Mouse (Mus musculus) neutrophil, adult 5-6 weeks (primary cell): ENCODE measurements around the gene Fyb. TPM values are rescaled to one million over a fixed set of nuclear protein-coding genes. Genes with fewer than 3 reads are reported as not detected.

ENCODE experiments used
- ATAC-seq: fragments of 151-379, 151-347 bp; 2 replicates; pipeline ENCODE4 v1.8.0; 2017; ENCODE audit warnings: mild to moderate bottlenecking, moderate TSS enrichment; ENCODE audit not compliant: insufficient number of reproducible peaks, poor library complexity, low FRiP score, severe bottlenecking; ENCODE audit errors: extremely low read depth
- total RNA-seq: library from RNA; stranded (forward); fragments of 200-1000 nt; gene quantifications from 2 replicates; pipeline ENCODE4 v1.2.3, GENCODE M21; 2017

The Fyb gene
- total RNA-seq, 1 experiment from 2014 or later: 407 TPM

DNA sequence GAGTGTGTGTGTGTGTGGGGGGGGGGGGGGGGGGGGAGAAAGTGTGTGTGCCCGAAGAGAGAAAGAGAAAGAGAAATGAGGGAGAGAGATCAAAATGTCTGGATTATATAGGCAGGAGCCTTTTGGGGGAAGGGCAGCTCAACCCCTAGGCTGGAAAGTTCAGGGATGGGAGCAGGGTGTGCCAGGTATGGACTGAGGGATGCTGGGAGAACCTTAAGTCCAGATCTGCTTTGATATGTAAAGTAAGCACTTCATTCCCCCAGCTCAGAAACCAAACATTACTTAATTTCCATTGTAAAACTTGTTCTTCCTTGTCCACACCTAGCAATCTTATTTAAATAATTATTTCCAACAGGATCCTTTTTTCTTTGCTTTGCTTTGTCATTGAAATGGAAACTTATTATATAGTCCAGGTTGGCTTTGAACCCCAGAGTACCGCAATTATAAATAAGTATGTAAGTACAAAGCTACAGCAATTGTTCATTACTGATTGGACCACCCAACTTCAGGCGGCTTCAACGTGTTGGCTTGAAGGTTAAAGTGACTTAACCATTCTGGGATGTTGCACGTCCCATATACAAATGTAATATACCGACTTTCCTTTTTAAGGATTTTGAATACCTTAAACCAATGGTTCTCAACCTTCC lies 105.9 kb downstream of the Fyb start:
- ATAC-seq: no peak

- no peak for ATAC-seq
Observed at GRCm38 (mm10) chr15:6629174-6629573, 106.5 kb downstream of the Fyb start.

GRCm38 (mm10) chr15:6635405-6635804 lies 112.8 kb downstream of the Fyb start:
- ATAC-seq: no peak

GRCm38 (mm10) chr15:6642223-6642622 lies 119.6 kb downstream of the Fyb start:
- ATAC-seq: no peak

DNA sequence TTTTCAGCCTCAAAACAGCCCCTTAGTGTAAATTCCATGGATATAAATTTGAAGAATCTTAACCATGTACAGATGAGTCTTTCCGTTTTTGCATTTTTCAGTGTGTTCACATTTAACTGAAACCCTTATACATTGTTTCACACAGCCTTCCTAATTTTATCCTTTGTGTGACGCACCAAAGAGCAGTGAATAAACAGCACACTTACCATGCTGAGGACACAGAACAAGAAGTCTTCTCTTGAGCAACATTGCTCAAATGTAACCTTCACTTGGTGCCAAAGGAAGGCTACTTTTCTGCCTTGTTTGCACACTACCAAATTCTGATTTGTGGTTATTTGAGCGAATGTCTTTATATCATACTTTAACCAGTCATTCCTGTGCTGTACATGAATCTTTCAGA lies 122.8 kb downstream of the Fyb start:
- no peak for ATAC-seq

- ATAC-seq: no peak
Observed at GRCm38 (mm10) chr15:6647066-6647465, 124.4 kb downstream of the Fyb start.

DNA sequence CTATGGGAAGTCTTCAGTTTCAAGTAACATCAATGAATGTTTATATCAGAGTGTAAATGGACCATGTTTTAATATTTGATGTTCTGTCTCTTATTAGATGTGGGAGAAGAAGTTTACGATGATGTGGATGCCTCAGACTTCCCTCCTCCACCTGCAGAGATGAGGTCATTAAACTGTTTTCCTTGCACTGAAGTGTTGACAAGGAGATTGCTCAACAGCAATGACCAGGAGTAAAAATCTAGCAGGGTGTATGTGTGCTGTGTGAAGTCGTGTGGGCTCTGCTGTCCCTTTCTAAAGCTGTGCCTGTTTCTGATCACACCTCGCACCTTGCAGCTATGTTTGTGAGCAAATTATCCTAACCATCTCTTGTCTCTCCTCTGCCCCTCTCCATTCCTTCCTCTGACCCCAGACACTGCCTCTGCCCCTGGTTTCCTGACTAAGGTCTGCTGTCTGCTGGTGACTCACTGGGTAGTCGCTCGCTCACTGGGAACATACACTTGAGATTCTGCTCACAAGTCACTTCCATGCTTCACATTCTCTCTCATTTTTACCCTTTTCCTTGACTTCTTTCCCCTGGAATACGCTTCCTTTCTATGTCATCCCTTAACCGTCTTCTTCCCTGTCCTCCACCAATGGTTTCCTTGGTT lies 126.2 kb downstream of the Fyb start:
- ATAC-seq: no peak

DNA sequence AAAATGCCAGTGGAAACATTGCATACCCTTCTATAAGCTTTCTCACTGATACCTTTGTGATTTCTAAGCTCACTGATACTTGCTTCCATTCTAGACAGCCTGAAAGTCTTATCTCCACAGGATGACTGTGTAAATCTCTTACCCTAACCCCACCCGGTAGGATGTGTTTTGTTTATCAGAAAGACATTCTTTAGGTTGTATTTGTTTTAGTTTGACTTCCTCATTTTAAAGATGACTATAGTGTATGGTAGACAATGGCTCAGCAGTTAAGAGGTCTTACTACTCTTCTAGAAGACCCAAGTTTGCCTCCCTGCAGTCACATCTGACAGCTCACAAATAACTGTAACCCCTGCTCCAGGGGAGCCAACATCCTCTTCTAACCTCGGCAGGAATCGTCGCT lies 130.4 kb downstream of the Fyb start:
- ATAC-seq: no peak

GRCm38 (mm10) chr15:6658081-6658480 lies 135.4 kb downstream of the Fyb start:
- no peak for ATAC-seq

DNA sequence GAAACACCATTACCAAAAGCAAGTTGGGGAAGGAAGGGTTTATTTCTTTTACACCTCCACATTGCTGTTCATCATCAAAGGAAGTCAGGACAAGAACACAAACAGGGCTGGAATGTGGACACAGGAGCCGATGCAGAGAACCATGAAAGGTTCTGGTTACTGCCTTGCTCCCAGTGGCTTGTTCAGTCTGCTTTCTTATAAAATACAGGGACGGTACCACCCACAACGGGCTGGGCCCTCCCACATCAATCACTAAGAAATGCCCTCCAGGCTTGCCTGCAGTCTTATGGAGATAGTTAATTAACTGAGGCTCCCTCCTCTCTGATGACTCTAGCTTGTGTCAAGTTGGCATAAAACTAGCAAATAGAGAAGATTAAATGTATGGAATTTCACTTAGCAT lies 139.3 kb downstream of the Fyb start:
- ATAC-seq: no peak

DNA sequence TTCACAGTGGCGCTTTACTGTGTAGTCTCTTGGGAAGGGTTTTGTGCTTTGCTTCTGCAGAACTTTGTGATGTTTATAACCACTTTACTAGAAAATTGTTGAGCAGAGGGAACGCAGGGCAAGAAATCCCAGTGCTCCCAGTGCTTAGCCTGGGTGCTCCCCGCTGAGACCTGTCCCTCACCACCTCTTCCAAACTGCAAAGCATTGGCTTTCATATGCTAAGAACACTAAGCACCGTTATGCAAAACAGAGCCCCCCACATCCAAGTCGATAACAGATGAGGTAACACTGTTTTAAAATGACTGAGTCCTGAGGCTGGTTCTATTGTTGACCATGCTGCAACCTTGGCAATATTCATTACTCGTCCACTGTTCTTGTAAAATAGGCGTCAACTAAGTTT lies 141.3 kb downstream of the Fyb start:
- no peak for ATAC-seq

- no peak for ATAC-seq
Observed at GRCm38 (mm10) chr15:6666072-6666471, 143.4 kb downstream of the Fyb start.

- ATAC-seq: no peak
Observed at GRCm38 (mm10) chr15:6668793-6669437, 146.3 kb downstream of the Fyb start.

- ATAC-seq: no peak
Observed at GRCm38 (mm10) chr15:6678479-6678878, 155.8 kb downstream of the Fyb start.

DNA sequence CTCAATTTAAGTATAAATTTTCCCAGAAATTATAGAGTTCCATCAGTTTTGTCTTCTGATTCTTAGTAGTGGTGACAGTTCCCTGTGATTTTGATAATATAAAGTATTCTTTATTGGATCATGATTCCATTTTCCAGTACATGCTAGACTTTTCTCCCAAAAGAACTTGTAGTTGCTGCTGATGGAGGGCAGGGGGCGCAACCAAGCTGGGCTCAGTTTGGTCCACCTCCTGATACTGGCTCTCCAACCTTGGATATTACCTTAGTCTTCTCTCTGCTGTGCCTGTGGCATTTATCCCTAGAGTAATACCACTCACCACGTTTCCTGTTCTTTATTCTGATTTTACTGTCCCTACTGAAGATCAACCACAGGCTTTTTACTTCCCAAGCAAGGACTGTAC lies 179.5 kb downstream of the Fyb start:
- no peak for ATAC-seq

DNA sequence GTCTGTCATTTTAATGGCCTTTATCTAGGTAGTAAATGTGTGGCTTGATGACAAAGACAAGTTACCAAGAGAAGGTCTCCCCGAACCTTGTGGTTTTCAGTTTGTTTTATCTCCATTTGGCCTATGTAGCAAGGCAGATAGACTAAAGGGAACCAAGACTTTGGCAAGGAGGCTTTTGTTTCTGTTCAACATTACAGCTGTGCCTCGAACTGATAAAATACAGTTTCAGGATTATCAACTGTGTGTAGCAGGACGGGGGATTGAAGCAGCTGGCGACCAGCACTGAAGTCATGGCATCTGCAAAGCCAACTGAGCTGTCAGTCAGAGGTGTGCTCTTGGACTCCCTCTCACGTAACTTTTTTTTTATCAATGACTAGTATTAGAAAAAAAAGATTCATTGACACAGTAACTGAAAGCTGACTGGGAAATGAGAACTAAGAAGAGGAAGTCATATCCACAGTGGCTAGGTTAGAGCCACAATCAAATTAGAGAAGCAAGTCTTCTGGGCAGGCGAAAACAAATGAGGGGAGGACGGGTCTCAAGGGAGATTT lies 182.8 kb downstream of the Fyb start:
- peak; percentile 68 for ATAC-seq

- ATAC-seq: no peak
Observed at GRCm38 (mm10) chr15:6707551-6707935, 184.9 kb downstream of the Fyb start.

- ATAC-seq: peak; percentile 73
Observed at GRCm38 (mm10) chr15:6707936-6708525, 185.4 kb downstream of the Fyb start, which contains the start of gene Rictor. Gene Rictor (plus strand): TSS chr15:6708379.

GRCm38 (mm10) chr15:6708526-6709441 lies 186.1 kb downstream of the Fyb start:
- peak; percentile 13 for ATAC-seq
